Mouse (Mus musculus): ENCODE data around the gene Dusp1.

- TF ChIP-seq POLR2A (IDR thresholded peaks at IDR 0.05; ENCODE audit: borderline replicate concordance, low read depth, low read length) (no peak), CTCF (IDR thresholded peaks at IDR 0.05; ENCODE audit: low read depth, low read length) (no peak)
Observed at GRCm38 (mm10) chr17:26580873-26581401, 19.0 kb upstream of the Dusp1 start.

All from bone marrow macrophage, adult 2 months (primary cell).